Mouse (Mus musculus) forebrain, embryonic 11.5 days (tissue): ENCODE data around the gene Fam222a. TPM values are rescaled to one million over a fixed set of nuclear protein-coding genes. Genes with fewer than 3 reads are reported as not detected.

ENCODE experiments used
- ATAC-seq: fragments of 200-750 bp; cut with Nextera tagmentation; replicated peaks from 2 replicates; pipeline ENCODE4 v1.8.0; 2017; ENCODE audit warnings: moderate TSS enrichment; ENCODE audit not compliant: low FRiP score
- DNase-seq: peaks from one replicate; pipeline ENCODE4 v3.0.0-alpha.2; 2017; ENCODE audit warnings: low spot score
- H3K27ac ChIP-seq: fragments of 300-500 bp; sonication (generic); 2 replicates; pipeline ENCODE4 v1.5.1; 2014; ENCODE audit warnings: low read depth, low read length
- H3K27me3 ChIP-seq: fragments of 300-500 bp; sonication (generic); 2 replicates; pipeline ENCODE4 v1.6.1; 2014; ENCODE audit warnings: mild to moderate bottlenecking, low read length, mixed read lengths; ENCODE audit not compliant: control insufficient read depth, insufficient read depth
- H3K36me3 ChIP-seq: fragments of 300-500 bp; sonication (generic); 2 replicates; pipeline ENCODE4 v1.6.1; 2014; ENCODE audit warnings: mild to moderate bottlenecking, low read length, moderate library complexity, mixed read lengths; ENCODE audit not compliant: control insufficient read depth, insufficient read depth
- H3K4me1 ChIP-seq: fragments of 300-500 bp; sonication (generic); replicated peaks from 2 replicates; pipeline ENCODE4 v1.6.1; 2014; ENCODE audit warnings: low read length, mixed read lengths; ENCODE audit not compliant: control insufficient read depth, insufficient read depth
- H3K4me2 ChIP-seq: fragments of 300-500 bp; sonication (generic); 2 replicates; pipeline ENCODE4 v1.6.1; 2014; ENCODE audit warnings: low read depth, mild to moderate bottlenecking, low read length, moderate library complexity, mixed read lengths; ENCODE audit not compliant: severe bottlenecking
- H3K4me3 ChIP-seq: fragments of 300-500 bp; sonication (generic); 2 replicates; pipeline ENCODE4 v1.5.1; 2014; ENCODE audit warnings: low read depth, low read length
- H3K9ac ChIP-seq: fragments of 300-500 bp; sonication (generic); 2 replicates; pipeline ENCODE4 v1.6.1; 2014; ENCODE audit warnings: low read length
- H3K9me3 ChIP-seq: fragments of 300-500 bp; sonication (generic); 2 replicates; pipeline ENCODE4 v1.6.1; 2016; ENCODE audit warnings: low read length, mixed read lengths; ENCODE audit not compliant: control insufficient read depth
- WGBS: fragments of 180-500 bp; shearing (Covaris S2); extraction: QIAGEN DNeasy Blood & Tissue Kit; methylation state at CpG from one replicate; pipeline ENCODE4 v1.1.7; 2014; 5-methylcytosine and 5-hydroxymethylcytosine counted together
- polyA plus RNA-seq: library from polyadenylated mRNA; unstranded; fragments of >200 nt; fragmentation: Nextera tagmentation; extraction: Ambion mirVana; gene quantifications from 2 replicates; pipeline ENCODE4 v1.2.1, GENCODE M21; 2014

The Fam222a gene
- polyA plus RNA-seq, 1 experiment from 2014 or later = 9.4 TPM

DNA sequence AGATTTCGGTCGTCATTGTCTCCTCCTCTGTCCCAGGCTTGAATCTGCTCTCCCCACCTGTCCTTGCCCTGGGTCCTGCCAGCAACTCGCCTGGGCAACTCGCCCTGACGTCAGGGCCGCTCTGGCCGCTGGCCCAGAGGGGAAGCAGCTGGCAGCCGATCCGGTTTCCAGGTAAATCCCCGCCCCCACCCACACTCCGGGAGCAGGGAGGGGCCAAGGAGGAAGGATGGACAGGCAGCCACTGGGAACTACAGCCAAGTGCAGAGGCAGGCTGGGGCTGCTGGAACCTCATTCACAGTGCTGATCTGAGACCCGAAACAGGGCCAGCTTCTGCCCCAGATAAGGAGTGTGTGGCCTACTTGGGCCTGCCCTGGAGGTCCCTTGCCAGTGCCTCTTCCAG, 2.5 kb upstream of the Fam222a start:
- H3K4me1 ChIP-seq = peaks cover 18% of the 10 kb centered on the region; the same call in 1 of the 2 replicates
- H3K9me3 ChIP-seq = no peaks in the 10 kb centered on the region
- H3K4me3 ChIP-seq = no peak overlapping the region
- 11% methylated on average over 12 of the region's 12 CpGs for WGBS
- H3K27me3 ChIP-seq = 0 out of 2 replicates have a peak, but pooled peaks cover 2% of the 10 kb centered on the region
- ATAC-seq (no peak), DNase-seq (no peak)
- no peak overlapping the region; the same call in 1 of the 2 replicates for H3K9ac ChIP-seq
- no peak overlapping the region for H3K4me2 ChIP-seq
- H3K27ac ChIP-seq = no peak overlapping the region
- H3K36me3 ChIP-seq = no peaks in the 10 kb centered on the region

DNA sequence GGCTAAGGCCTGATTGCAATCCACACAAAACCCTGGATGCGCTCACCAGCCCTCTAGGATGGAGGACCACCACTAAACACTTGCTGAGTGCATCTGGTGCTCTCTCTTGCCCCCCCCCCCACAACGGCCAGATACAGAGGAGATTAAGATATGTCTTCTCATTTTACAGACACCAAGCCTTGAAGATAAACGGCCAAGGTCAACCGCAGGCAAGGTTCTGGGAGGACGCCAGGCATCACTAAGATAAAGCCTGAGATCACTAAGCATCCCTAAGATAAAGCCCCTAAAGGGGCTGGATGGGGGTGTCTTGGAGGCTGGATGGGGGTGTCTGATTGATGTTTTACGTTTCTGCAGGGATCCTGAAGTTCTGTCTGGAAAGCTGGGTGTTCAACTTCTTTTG, 2.1 kb upstream of the Fam222a start:
- WGBS = 80% methylated on average over 6 of the region's 6 CpGs
- H3K4me1 ChIP-seq = peaks cover 23% of the 10 kb centered on the region; the same call in 1 of the 2 replicates
- no peak overlapping the region for H3K4me3 ChIP-seq
- no peak for DNase-seq
- 0 out of 2 replicates have a peak, but pooled peaks cover 2% of the 10 kb centered on the region for H3K27me3 ChIP-seq
- H3K36me3 ChIP-seq = no peaks in the 10 kb centered on the region
- no peak overlapping the region for H3K4me2 ChIP-seq
- no peaks in the 10 kb centered on the region for H3K9me3 ChIP-seq
- no peak overlapping the region for H3K9ac ChIP-seq
- no peak for ATAC-seq
- H3K27ac ChIP-seq = no peak overlapping the region

DNA sequence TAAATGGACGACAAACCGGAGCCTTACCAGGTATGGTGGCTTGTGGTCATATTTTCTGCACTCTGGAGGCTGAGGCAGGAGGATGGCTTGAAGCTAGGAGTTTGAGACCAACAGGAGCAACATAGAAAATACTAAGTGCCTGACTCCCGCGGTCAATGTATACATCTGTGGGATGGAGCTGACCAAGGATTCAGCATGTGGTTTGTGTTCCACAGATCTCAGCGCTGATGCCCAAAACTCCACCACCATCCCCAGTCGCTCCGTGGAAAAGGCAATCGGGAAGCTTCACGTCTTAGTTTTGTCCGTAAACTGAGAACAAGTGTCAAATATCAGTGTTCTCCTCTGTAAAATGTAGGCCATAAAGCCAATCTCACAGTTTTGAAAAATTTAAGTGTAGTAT, 1.4 kb upstream of the Fam222a start:
- WGBS = 90% methylated on average over 10 of the region's 10 CpGs
- H3K4me1 ChIP-seq = peaks cover 29% of the 10 kb centered on the region; the same call in 1 of the 2 replicates
- DNase-seq = no peak
- H3K36me3 ChIP-seq = no peaks in the 10 kb centered on the region
- ATAC-seq = no peak
- no peak overlapping the region; the same call in 1 of the 2 replicates for H3K4me3 ChIP-seq
- no peak overlapping the region; the same call in 1 of the 2 replicates for H3K4me2 ChIP-seq
- H3K9ac ChIP-seq = no peak overlapping the region
- no peak overlapping the region for H3K27ac ChIP-seq
- H3K27me3 ChIP-seq = 0 out of 2 replicates have a peak, but pooled peaks cover 2% of the 10 kb centered on the region
- no peaks in the 10 kb centered on the region for H3K9me3 ChIP-seq

DNA sequence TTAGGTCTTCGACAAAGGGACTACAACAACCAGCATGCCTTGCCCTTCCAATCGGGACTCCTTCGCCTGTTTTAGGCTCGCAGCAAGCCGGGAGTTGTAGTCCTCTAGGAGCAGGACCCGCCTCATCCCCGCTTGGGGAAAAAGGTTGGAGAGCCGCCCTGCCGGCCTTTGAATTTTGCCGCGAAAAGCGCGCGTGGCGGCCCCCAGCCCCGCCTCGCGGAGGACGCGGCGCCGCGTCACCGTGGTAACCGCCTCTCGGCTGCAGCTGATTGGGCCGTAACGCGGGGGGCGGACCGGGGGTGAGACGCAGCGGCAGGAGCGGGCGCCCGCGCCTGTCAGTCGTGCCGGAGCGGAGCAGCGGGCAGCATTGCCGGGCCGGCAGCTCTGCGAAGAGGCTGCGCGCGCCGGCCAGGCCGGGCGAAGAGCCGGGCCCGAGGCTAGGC, 720 bp upstream of the Fam222a start:
- Histone ChIP-seq H3K27ac (peak overlapping the region; percentile 87), H3K36me3 (no peaks in the 10 kb centered on the region), H3K4me1 (peaks cover 32% of the 10 kb centered on the region), H3K4me3 (peak overlapping the region; percentile 71), H3K9ac (peak overlapping the region; percentile 73), H3K9me3 (no peaks in the 10 kb centered on the region), H3K27me3 (0 out of 2 replicates have a peak, but pooled peaks cover 2% of the 10 kb centered on the region), H3K4me2 (peak overlapping the region; percentile 74)
- DNase-seq (peak; percentile 99), ATAC-seq (peak; percentile 83)
- WGBS = under 1% methylated on average over 52 of the region's 52 CpGs

DNA sequence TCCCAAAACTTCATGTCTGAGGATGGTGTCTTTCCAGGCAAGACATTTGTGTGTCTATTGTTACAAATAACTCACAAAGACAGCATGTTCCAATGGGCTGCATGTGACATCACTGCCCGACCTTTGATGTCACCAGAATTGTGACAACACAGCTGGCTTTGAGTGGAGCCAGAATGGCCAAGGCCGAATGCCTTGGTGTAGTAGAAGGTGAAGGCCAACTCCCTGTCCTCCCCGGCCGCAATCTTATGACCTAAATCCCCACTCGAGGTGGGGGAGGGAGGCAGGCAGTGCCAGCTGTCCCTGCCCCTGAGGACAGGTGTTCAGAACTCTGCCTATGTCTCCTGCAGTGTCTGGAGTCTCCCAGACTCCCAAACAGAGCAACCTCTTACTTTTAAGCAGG, 1.0 kb downstream of the Fam222a start:
- Histone ChIP-seq H3K9me3 (no peaks in the 10 kb centered on the region), H3K4me3 (peak overlapping the region; percentile 71), H3K27ac (no peak overlapping the region), H3K4me1 (peaks cover 46% of the 10 kb centered on the region), H3K27me3 (0 out of 2 replicates have a peak, but pooled peaks cover 2% of the 10 kb centered on the region), H3K36me3 (no peaks in the 10 kb centered on the region), H3K9ac (peak overlapping the region; percentile 73), H3K4me2 (peak overlapping the region; percentile 74)
- DNase-seq (no peak), ATAC-seq (no peak)
- WGBS = 15% methylated on average over 5 of the region's 5 CpGs

DNA sequence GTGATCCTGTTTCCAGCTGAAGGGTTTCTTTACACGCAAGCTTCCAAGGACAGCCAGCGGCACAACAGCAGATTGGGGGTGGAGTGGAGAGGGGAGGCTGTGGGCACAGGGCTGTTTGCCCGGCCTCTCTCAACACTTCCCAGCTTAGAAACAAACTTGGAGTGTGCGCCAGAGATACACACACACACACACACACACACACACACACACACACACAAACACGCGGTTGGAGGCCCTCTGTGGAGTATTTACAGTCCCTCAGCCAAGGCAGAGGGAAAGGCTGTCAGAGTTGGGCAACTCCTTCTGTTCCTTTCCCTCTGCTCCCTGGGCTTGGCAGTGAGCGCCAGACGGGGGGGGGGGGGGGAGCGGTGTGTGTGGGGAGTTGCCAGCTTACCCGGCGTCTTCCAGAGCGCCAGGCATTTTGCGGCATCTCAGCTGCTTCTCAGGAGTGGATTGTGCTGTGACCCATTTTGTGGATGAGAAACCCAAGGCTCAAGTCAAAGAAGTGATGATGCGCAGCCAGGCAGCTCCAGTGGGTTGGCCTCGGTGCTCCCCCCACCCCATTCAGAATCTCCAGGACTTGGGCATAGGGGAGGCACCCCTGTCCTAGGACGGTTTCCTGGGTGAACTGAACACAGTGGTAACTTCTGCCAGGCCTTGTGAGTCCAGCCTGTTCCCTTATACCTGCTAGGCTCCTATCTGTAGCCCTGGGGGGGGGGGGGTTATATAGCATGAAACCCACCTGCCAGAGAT, 2.3 kb downstream of the Fam222a start:
- WGBS = 25% methylated on average over 14 of the region's 16 CpGs
- ATAC-seq = no peak
- H3K27me3 ChIP-seq = 0 out of 2 replicates have a peak, but pooled peaks cover 2% of the 10 kb centered on the region

DNA sequence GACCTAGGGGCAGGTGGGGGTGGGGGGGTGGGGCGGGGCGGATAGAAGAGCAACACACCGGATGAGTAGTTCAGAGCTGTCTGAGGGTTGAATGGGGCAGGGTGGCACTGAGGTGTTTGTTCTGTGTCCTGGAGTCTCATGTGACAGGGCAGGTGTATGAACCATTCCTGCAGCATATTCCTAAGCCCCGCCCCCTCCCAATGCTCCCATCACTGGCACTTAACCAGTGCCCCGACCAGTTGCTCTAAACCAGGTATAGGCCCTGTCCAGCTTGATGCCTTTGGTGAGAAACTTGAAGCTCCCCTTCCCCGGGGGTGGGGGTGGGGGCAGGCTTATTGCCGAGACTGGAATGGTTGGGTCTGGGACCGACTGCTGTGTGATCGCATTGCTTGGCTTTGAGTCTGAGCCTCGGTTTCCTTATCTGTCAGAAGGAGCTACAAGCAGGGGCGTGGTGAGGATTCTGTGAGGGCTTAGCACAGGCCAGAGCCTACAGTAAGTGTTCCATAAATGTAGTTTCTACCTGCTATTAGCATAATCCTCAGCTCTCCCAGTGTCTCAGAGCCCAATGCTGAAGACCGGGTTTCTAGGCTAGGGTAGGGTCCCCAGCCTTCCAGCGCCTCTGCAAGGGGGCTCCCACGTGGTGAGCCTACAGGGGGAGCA, 3.1 kb downstream of the Fam222a start:
- ATAC-seq (no peak), DNase-seq (no peak)
- WGBS = 2% methylated on average over 14 of the region's 14 CpGs
- Histone ChIP-seq H3K4me2 (peak overlapping the region; percentile 60), H3K9me3 (no peaks in the 10 kb centered on the region), H3K9ac (peak overlapping the region; percentile 35), H3K4me1 (peaks cover 58% of the 10 kb centered on the region), H3K36me3 (no peaks in the 10 kb centered on the region), H3K4me3 (peak overlapping the region; percentile 34), H3K27me3 (0 out of 2 replicates have a peak, but pooled peaks cover 2% of the 10 kb centered on the region), H3K27ac (peak overlapping the region; percentile 84)

More for the DNA sequence above, 2.3 kb downstream of the Fam222a start:
- Histone ChIP-seq H3K9me3 (no peaks in the 10 kb centered on the region), H3K27ac (no peak overlapping the region), H3K4me2 (peak overlapping the region; percentile 74), H3K36me3 (no peaks in the 10 kb centered on the region), H3K9ac (peak overlapping the region; percentile 35; the same call in 1 of the 2 replicates), H3K4me3 (peak overlapping the region; percentile 71), H3K4me1 (peaks cover 53% of the 10 kb centered on the region)
- no peak for DNase-seq

DNA sequence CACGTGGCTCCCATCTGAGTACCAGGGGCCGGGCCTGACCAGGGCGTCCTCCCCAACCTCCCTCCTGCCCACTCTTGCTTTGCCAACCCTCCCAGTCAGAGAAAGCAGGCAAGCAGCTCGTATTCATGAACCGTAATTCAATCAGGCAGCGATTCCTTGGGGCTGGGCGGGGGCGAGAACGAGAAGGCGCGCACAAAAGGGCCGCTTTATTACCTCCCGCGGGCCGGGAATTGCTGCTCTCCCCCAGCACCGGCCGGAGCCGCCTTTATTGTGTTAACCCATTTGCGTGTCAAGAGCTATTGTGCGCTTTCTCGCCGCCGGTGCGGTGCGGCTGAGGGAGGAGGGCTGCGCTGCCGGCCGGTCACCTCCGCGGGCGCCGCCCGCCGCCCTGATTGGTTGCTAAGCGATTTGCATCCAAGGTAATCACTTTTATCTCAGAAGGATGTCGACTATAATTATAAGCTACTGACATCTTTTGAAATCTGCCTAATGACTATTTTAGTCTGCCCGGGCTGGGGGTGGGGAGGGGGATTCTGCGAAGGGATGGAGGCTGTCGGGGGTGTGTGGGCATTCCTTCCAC, 3.7 kb downstream of the Fam222a start:
- H3K9ac ChIP-seq = peak overlapping the region; percentile 35; the same call in 1 of the 2 replicates
- H3K9me3 ChIP-seq = no peaks in the 10 kb centered on the region
- H3K36me3 ChIP-seq = no peaks in the 10 kb centered on the region
- H3K4me2 ChIP-seq = peak overlapping the region; percentile 60
- H3K27me3 ChIP-seq = 0 out of 2 replicates have a peak, but pooled peaks cover 2% of the 10 kb centered on the region
- WGBS = under 1% methylated on average over 39 of the region's 39 CpGs
- peaks cover 62% of the 10 kb centered on the region for H3K4me1 ChIP-seq
- peak; percentile 93 for DNase-seq
- ATAC-seq = peak; percentile 54
- peak overlapping the region; percentile 84 for H3K27ac ChIP-seq
- H3K4me3 ChIP-seq = peak overlapping the region; percentile 34
